Comparison of ENCODE assay signal across 9 mouse cellular contexts in genomic region chr2:167292854-167293253, GRCm38 (mm10). TPM values are rescaled to one million over a fixed set of nuclear protein-coding genes. Genes with fewer than 3 reads are reported as not detected.
DNase-seq lines count a peak whose midpoint lies in the region; ATAC-seq and TF ChIP-seq lines count a peak whose summit lies in the region.
"Had no signal": no experiment of that assay in that cellular context is flagged by ENCODE, and none has a peak within 500 bp of the region (broad histone marks: within the 10 kb centered on the region; RNA-seq: fewer than 3 reads in every experiment).

No protein-coding gene starts in this region.

- H3K9me3 ChIP-seq in heart, embryonic 11.5 days (replicated peaks; ENCODE audit: control insufficient read depth, low read length), result no peaks in the 10 kb centered on the region
- H3K9me3 ChIP-seq in liver, embryonic 15.5 days (replicated peaks), result no peaks in the 10 kb centered on the region
- H3K9me3 ChIP-seq: megakaryocyte, embryonic 14.5 days had no signal

- H3K27me3 ChIP-seq in heart, embryonic 11.5 days (ENCODE audit: control insufficient read depth, insufficient read depth, low read length), result no peaks in the 10 kb centered on the region
- H3K27me3 ChIP-seq in liver, embryonic 15.5 days, result no peaks in the 10 kb centered on the region

- H3K36me3 ChIP-seq in heart, embryonic 11.5 days (ENCODE audit: control insufficient read depth, insufficient read depth, low read length), result no peaks in the 10 kb centered on the region; the same call in 1 of the 2 replicates
- no peaks in the 10 kb centered on the region for H3K36me3 ChIP-seq in liver, embryonic 15.5 days (replicated peaks)

- 2% methylated on average over 6 of the region's 6 CpGs for WGBS in heart, embryonic 11.5 days (ENCODE audit: insufficient replicate concordance)
- WGBS in liver, embryonic 15.5 days (ENCODE audit: insufficient replicate concordance), result 3% methylated on average over 6 of the region's 6 CpGs
- 21% methylated on average over 6 of the region's 6 CpGs for WGBS in lung, adult 2 months

- peak overlapping the region; percentile 50 for H3K4me2 ChIP-seq in heart, embryonic 11.5 days
- H3K4me2 ChIP-seq in liver, embryonic 15.5 days, result peak overlapping the region; percentile 55

- TF ChIP-seq CTCF in lung, adult 2 months (IDR thresholded peaks at IDR 0.05; ENCODE audit: insufficient read depth, low read length), result no peak

- H3K4me3 ChIP-seq in heart, embryonic 11.5 days (ENCODE audit: low read depth, low read length), result no peak overlapping the region
- H3K4me3 ChIP-seq in liver, embryonic 15.5 days (replicated peaks), result peak overlapping the region; percentile 18; the same call in 1 of the 2 replicates
- H3K4me3 ChIP-seq in lung, adult 2 months (replicated peaks; ENCODE audit: extremely low read depth, low read depth, low read length), result no peak overlapping the region

- no peak for TF ChIP-seq POLR2A in lung, adult 2 months (IDR thresholded peaks at IDR 0.05; ENCODE audit: borderline replicate concordance, extremely low read depth, low read depth, low read length)

- 0 out of 2 replicates have a peak overlapping the region, but pooled peaks have one; percentile 44 for H3K9ac ChIP-seq in heart, embryonic 11.5 days (ENCODE audit: low read depth, low read length)
- H3K9ac ChIP-seq in liver, embryonic 15.5 days, result no peak overlapping the region

- intact Hi-C loops in left cerebral cortex, postnatal 4 days (cut with DNase I), result loop anchor here (10.0 kb wide), 1 partner anchor 52 kb away; the partner anchor contains the start of gene B4galt5

- peak overlapping the region; percentile 74 for H3K27ac ChIP-seq in heart, embryonic 11.5 days (ENCODE audit: low read depth, low read length)
- H3K27ac ChIP-seq in liver, embryonic 15.5 days (replicated peaks), result peak overlapping the region; percentile 74

- H3K4me1 ChIP-seq in heart, embryonic 11.5 days (ENCODE audit: control insufficient read depth, insufficient read depth, low read length), result peaks cover 19% of the 10 kb centered on the region
- peaks cover 36% of the 10 kb centered on the region for H3K4me1 ChIP-seq in liver, embryonic 15.5 days (replicated peaks)
- no peaks in the 10 kb centered on the region for H3K4me1 ChIP-seq in lung, adult 2 months (ENCODE audit: control insufficient read depth, insufficient read depth, low read length)

- DNase-seq in heart, adult 8-10 months (ENCODE audit: low spot score), result no peak
- DNase-seq in thymus, postnatal 14 days, result peak; percentile 1
- DNase-seq in thymus, postnatal 0 days (ENCODE audit: low spot score), result no peak
- no peak for DNase-seq in left cerebral cortex, postnatal 4 days
- no peak for DNase-seq in lung, adult 2 months

- ATAC-seq in heart, embryonic 11.5 days (replicated peaks; ENCODE audit: insufficient number of reproducible peaks, low FRiP score, low TSS enrichment), result peak; percentile 68; the same call in 1 of the 2 replicates
- 0 out of 2 replicates have a peak, but pooled peaks have one; percentile 30 for ATAC-seq in granulocyte monocyte progenitor cell, adult 5-6 weeks (replicated peaks; ENCODE audit: poor library complexity, severe bottlenecking)
- ATAC-seq in liver, embryonic 15.5 days (ENCODE audit: insufficient read depth), result peak; percentile 78

RNA-seq across cellular contexts. Expression of gene Ptgis, which starts 52.5 kb away (rescaled TPM):
- 19.6 and 21.6 TPM in 2 replicates for polyA plus RNA-seq in heart, embryonic 11.5 days (2014; fragmentation: Nextera tagmentation; extraction: Ambion mirVana)
- total RNA-seq in heart, adult 8-10 months (2022), result 10 to 100 TPM; 14.5 to 23.5 (median 16.9) TPM
- 1.7 and 2.2 TPM in 2 replicates for polyA plus RNA-seq in thymus, postnatal 0 days (2015; fragmentation: Nextera tagmentation; extraction: Ambion mirVana)
- not detected in 2 replicates for total RNA-seq in granulocyte monocyte progenitor cell, adult 5-6 weeks (2014; fragmentation: Nextera tagmentation)
- not detected in 2 replicates for total RNA-seq in granulocyte monocyte progenitor cell, adult 5-6 weeks (2017)
- polyA plus RNA-seq in liver, embryonic 15.5 days (2015; fragmentation: Nextera tagmentation; extraction: Ambion mirVana), result 1.1 and 1.3 TPM in 2 replicates
- 1 to 10 TPM; 2.6 to 3.2 TPM for total RNA-seq in left cerebral cortex, postnatal 4 days (2021)
- polyA plus RNA-seq in lung, adult 2 months (2012; rRNA removed), result 105 and 162 TPM in 2 replicates

RNA-seq across cellular contexts. Expression of gene B4galt5, which starts 56.1 kb away (rescaled TPM):
- 16.1 and 24.5 TPM in 2 replicates for polyA plus RNA-seq in heart, embryonic 11.5 days (2014; fragmentation: Nextera tagmentation; extraction: Ambion mirVana)
- 10 to 100 TPM in 3 of 4 experiments, 1 to 10 TPM in 1; 8.9 to 12.8 (median 11.6) TPM for total RNA-seq in heart, adult 8-10 months (2022)
- polyA plus RNA-seq in thymus, postnatal 0 days (2015; fragmentation: Nextera tagmentation; extraction: Ambion mirVana), result 4.6 and 5.8 TPM in 2 replicates
- 12.3 and 19.3 TPM in 2 replicates for total RNA-seq in granulocyte monocyte progenitor cell, adult 5-6 weeks (2014; fragmentation: Nextera tagmentation)
- 5.0 and 13.1 TPM in 2 replicates for total RNA-seq in granulocyte monocyte progenitor cell, adult 5-6 weeks (2017)
- 2.4 TPM in 2 replicates for polyA plus RNA-seq in liver, embryonic 15.5 days (2015; fragmentation: Nextera tagmentation; extraction: Ambion mirVana)
- 10 to 100 TPM; 77.2 to 80.4 TPM for total RNA-seq in left cerebral cortex, postnatal 4 days (2021)
- 17.7 and 20.5 TPM in 2 replicates for polyA plus RNA-seq in lung, adult 2 months (2012; rRNA removed)
